Mouse (Mus musculus): ENCODE measurements around the gene Ociad2.

DNA sequence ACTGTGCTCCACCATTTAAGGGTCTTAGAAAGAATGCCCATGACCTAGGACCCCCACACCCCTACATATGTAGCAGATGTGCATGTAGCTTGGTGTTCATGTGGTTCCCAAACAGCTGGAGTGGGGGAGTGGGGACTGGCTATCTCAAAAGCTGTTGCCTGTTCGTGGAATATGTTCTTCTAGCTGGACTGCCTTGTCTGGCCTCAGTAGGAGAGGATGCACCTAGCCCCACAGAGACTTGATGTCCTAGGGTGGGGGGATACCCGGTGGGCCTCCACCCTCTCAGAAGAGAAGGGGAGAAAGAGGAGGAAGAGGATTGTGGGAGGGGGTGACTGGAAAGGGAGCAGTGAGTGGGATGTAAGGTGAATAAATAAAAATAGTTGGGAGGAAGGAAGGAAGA lies 65.9 kb downstream of the Ociad2 start:
- TF ChIP-seq POLR2A (IDR thresholded peaks at IDR 0.05; ENCODE audit: borderline replicate concordance, control insufficient read depth, low read depth, low read length): no peak
- TF ChIP-seq CTCF (IDR thresholded peaks at IDR 0.05; ENCODE audit: control insufficient read depth, insufficient read depth, low read length): no peak
